Mouse (Mus musculus): ENCODE data around the gene Pkd1l2. TPM values are rescaled to one million over a fixed set of nuclear protein-coding genes. Genes with fewer than 3 reads are reported as not detected.

Pkd1l2 gene
- polyA plus RNA-seq, 1 experiment from 2014 or later: 0.28 TPM

Other genes starting within 250 kb of the Pkd1l2 start
- 68.1 and 77.2 TPM in 2 replicates for gene Cmc2, start 161.0 kb downstream of the Pkd1l2 start, polyA plus RNA-seq (2015; fragmentation: Nextera tagmentation; extraction: Ambion mirVana)
- 20.4 and 26.9 TPM in 2 replicates for gene Cenpn, start 160.7 kb downstream of the Pkd1l2 start, polyA plus RNA-seq (2015; fragmentation: Nextera tagmentation; extraction: Ambion mirVana)
- 7.9 and 9.6 TPM in 2 replicates for gene Atmin, start 139.1 kb downstream of the Pkd1l2 start, polyA plus RNA-seq (2015; fragmentation: Nextera tagmentation; extraction: Ambion mirVana)
- gene 1700030J22Rik, start 103.5 kb downstream of the Pkd1l2 start, polyA plus RNA-seq (2015; fragmentation: Nextera tagmentation; extraction: Ambion mirVana): 0.76 and 0.80 TPM in 2 replicates
- 164 and 173 TPM in 2 replicates for gene Gcsh, start 88.9 kb downstream of the Pkd1l2 start, polyA plus RNA-seq (2015; fragmentation: Nextera tagmentation; extraction: Ambion mirVana)
- 1.2 TPM in 2 replicates for gene Bco1, start 13.4 kb upstream of the Pkd1l2 start, polyA plus RNA-seq (2015; fragmentation: Nextera tagmentation; extraction: Ambion mirVana)
- gene Gan, start 75.7 kb upstream of the Pkd1l2 start, polyA plus RNA-seq (2015; fragmentation: Nextera tagmentation; extraction: Ambion mirVana): 1.5 TPM in 2 replicates
- gene Cmip, start 174.6 kb upstream of the Pkd1l2 start, polyA plus RNA-seq (2015; fragmentation: Nextera tagmentation; extraction: Ambion mirVana): 16.7 and 16.8 TPM in 2 replicates